Mouse (Mus musculus) heart, embryonic 14.5 days (tissue): ENCODE data around the gene Scin. TPM values are rescaled to one million over a fixed set of nuclear protein-coding genes. Genes with fewer than 3 reads are reported as not detected.

ENCODE experiments used
- ATAC-seq: fragments of 200-750 bp; cut with Nextera tagmentation; 2 replicates; pipeline ENCODE4 v1.8.0; 2017; ENCODE audit warnings: low read depth, moderate TSS enrichment; ENCODE audit not compliant: insufficient number of reproducible peaks, insufficient read depth, low FRiP score
- H3K27ac ChIP-seq, 2 experiments: fragments of 200-500 bp in 1 of 2; fragments of 300-500 bp in 1 of 2; sonication (generic) in 1 of 2; replicated peaks in 1 of 2; 2 replicates each; pipeline ENCODE4 v1.5.1; 2012 to 2014; ENCODE audit warnings: low read depth in 2 of 2, low read length in 2 of 2, control low read depth in 1 of 2, mild to moderate bottlenecking in 1 of 2, mixed read lengths in 1 of 2; ENCODE audit not compliant: control insufficient read depth in 1 of 2, insufficient read depth in 1 of 2
- H3K27me3 ChIP-seq: fragments of 300-500 bp; sonication (generic); 2 replicates; pipeline ENCODE4 v1.6.1; 2014; ENCODE audit warnings: mild to moderate bottlenecking, low read length, control low read depth; ENCODE audit not compliant: control insufficient read depth, insufficient read depth
- H3K36me3 ChIP-seq: fragments of 300-500 bp; sonication (generic); 2 replicates; pipeline ENCODE4 v1.6.1; 2014; ENCODE audit warnings: mild to moderate bottlenecking, control low read depth, low read length, mixed read lengths; ENCODE audit not compliant: control insufficient read depth, insufficient read depth
- H3K4me1 ChIP-seq, 2 experiments: fragments of 200-500 bp in 1 of 2; fragments of 300-500 bp in 1 of 2; sonication (generic) in 1 of 2; 2 replicates each; pipeline ENCODE4 v1.6.1; 2012 to 2014; ENCODE audit warnings: low read length in 2 of 2, control low read depth in 1 of 2, mixed read lengths in 1 of 2; ENCODE audit not compliant: control insufficient read depth in 2 of 2, insufficient read depth in 2 of 2
- H3K4me2 ChIP-seq: fragments of 300-500 bp; sonication (generic); 2 replicates; pipeline ENCODE4 v1.6.1; 2014; ENCODE audit warnings: mild to moderate bottlenecking, low read length
- H3K4me3 ChIP-seq, 2 experiments: fragments of 200-500 bp in 1 of 2; fragments of 300-500 bp in 1 of 2; sonication (generic) in 1 of 2; 2 replicates each; pipeline ENCODE4 v1.5.1; 2012 to 2014; ENCODE audit warnings: low read length in 2 of 2, mild to moderate bottlenecking in 2 of 2, control low read depth in 1 of 2, low read depth in 1 of 2, moderate library complexity in 1 of 2; ENCODE audit not compliant: control insufficient read depth in 1 of 2, insufficient read depth in 1 of 2
- H3K9ac ChIP-seq: fragments of 300-500 bp; sonication (generic); 2 replicates; pipeline ENCODE4 v1.6.1; 2014; ENCODE audit warnings: mild to moderate bottlenecking, low read length
- H3K9me3 ChIP-seq: fragments of 300-500 bp; sonication (generic); 2 replicates; pipeline ENCODE4 v1.6.1; 2016; ENCODE audit warnings: low read length, control low read depth; ENCODE audit not compliant: control insufficient read depth
- WGBS: fragments of 180-500 bp; shearing (Covaris S2); extraction: QIAGEN DNeasy Blood & Tissue Kit; methylation state at CpG from one replicate; pipeline ENCODE4 v1.1.7; 2014; 5-methylcytosine and 5-hydroxymethylcytosine counted together
- polyA plus RNA-seq: library from polyadenylated mRNA; unstranded; fragments of >200 nt; fragmentation: Nextera tagmentation; extraction: Ambion mirVana; gene quantifications from 2 replicates; pipeline ENCODE4 v1.2.1, GENCODE M21; 2014

Gene Scin
- polyA plus RNA-seq, 1 experiment from 2014 or later, result 4.4 TPM

- 65% methylated on average over 3 of the region's 3 CpGs for WGBS
- H3K36me3 ChIP-seq, result no peaks in the 10 kb centered on the region
- H3K4me3 ChIP-seq, result no peak overlapping the region
- no peaks in the 10 kb centered on the region for H3K27me3 ChIP-seq
- H3K27ac ChIP-seq, result no peak overlapping the region
- H3K4me2 ChIP-seq, result no peak overlapping the region
- no peaks in the 10 kb centered on the region for H3K4me1 ChIP-seq
- no peak for ATAC-seq
- no peaks in the 10 kb centered on the region for H3K9me3 ChIP-seq
- no peak overlapping the region for H3K9ac ChIP-seq
Observed at GRCm38 (mm10) chr12:40090017-40090416, 44.0 kb downstream of the Scin start.

- ATAC-seq, result no peak
- WGBS, result 54% methylated on average over 5 of the region's 5 CpGs
- no peak overlapping the region for H3K4me3 ChIP-seq
Observed at GRCm38 (mm10) chr12:40085731-40086322, 48.2 kb downstream of the Scin start.

GRCm38 (mm10) chr12:40082453-40083238 lies 51.4 kb downstream of the Scin start:
- no peak overlapping the region for H3K4me3 ChIP-seq
- 42% methylated on average over 5 of the region's 6 CpGs for WGBS
- H3K27ac ChIP-seq, result no peak overlapping the region
- H3K27me3 ChIP-seq, result no peaks in the 10 kb centered on the region
- no peak for ATAC-seq
- H3K9ac ChIP-seq, result no peak overlapping the region
- H3K9me3 ChIP-seq, result no peaks in the 10 kb centered on the region
- H3K36me3 ChIP-seq, result no peaks in the 10 kb centered on the region
- no peaks in the 10 kb centered on the region for H3K4me1 ChIP-seq
- no peak overlapping the region for H3K4me2 ChIP-seq

More at GRCm38 (mm10) chr12:40085731-40086322, 48.2 kb downstream of the Scin start:
- no peaks in the 10 kb centered on the region for H3K27me3 ChIP-seq
- no peaks in the 10 kb centered on the region for H3K9me3 ChIP-seq
- no peak overlapping the region for H3K4me2 ChIP-seq
- no peak overlapping the region for H3K27ac ChIP-seq
- no peaks in the 10 kb centered on the region for H3K36me3 ChIP-seq
- H3K4me1 ChIP-seq, result no peaks in the 10 kb centered on the region
- no peak overlapping the region for H3K9ac ChIP-seq

DNA sequence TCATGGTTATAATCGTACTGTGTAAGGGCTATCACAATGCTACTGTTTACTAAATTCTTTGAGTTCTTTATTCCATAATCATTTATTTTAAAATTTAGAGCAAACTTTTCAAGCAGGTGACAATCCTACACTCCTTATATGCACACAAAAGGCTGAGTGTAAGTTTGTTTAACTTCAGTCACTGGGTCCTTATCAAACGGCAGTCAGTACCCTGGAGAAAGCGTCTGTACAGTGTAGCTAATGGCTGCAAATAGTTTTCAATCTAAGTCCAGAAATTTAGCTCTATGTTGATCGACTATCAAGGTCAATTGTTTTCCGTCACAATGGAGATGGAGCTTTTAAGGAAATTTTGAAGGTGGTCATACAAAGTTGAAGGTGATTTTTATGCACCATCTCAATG lies 52.0 kb downstream of the Scin start:
- H3K36me3 ChIP-seq, result no peaks in the 10 kb centered on the region
- no peaks in the 10 kb centered on the region for H3K4me1 ChIP-seq
- H3K9me3 ChIP-seq, result no peaks in the 10 kb centered on the region
- no peak overlapping the region for H3K9ac ChIP-seq
- H3K4me3 ChIP-seq, result no peak overlapping the region
- H3K27ac ChIP-seq, result no peak overlapping the region
- H3K27me3 ChIP-seq, result no peaks in the 10 kb centered on the region
- no peak for ATAC-seq
- WGBS, result 55% methylated on average over 5 of the region's 5 CpGs
- H3K4me2 ChIP-seq, result no peak overlapping the region

GRCm38 (mm10) chr12:40073660-40074059 lies 60.4 kb downstream of the Scin start:
- ATAC-seq, result no peak

GRCm38 (mm10) chr12:40047024-40047423 lies 87.0 kb downstream of the Scin start:
- H3K4me1 ChIP-seq, result no peaks in the 10 kb centered on the region
- H3K4me3 ChIP-seq, result no peak overlapping the region
- ATAC-seq, result no peak
- no peak overlapping the region for H3K4me2 ChIP-seq
- H3K9ac ChIP-seq, result no peak overlapping the region
- H3K27ac ChIP-seq, result no peak overlapping the region
- WGBS, result 51% methylated on average over 1 of the region's 1 CpGs
- H3K9me3 ChIP-seq, result no peaks in the 10 kb centered on the region
- H3K27me3 ChIP-seq, result no peaks in the 10 kb centered on the region
- H3K36me3 ChIP-seq, result no peaks in the 10 kb centered on the region

More at GRCm38 (mm10) chr12:40073660-40074059, 60.4 kb downstream of the Scin start:
- H3K27me3 ChIP-seq, result no peaks in the 10 kb centered on the region
- H3K9ac ChIP-seq, result no peak overlapping the region
- WGBS, result 58% methylated on average over 5 of the region's 5 CpGs
- H3K4me1 ChIP-seq, result no peaks in the 10 kb centered on the region
- H3K27ac ChIP-seq, result no peak overlapping the region
- H3K4me3 ChIP-seq, result no peak overlapping the region
- no peaks in the 10 kb centered on the region for H3K36me3 ChIP-seq
- no peak overlapping the region for H3K4me2 ChIP-seq
- H3K9me3 ChIP-seq, result no peaks in the 10 kb centered on the region

GRCm38 (mm10) chr12:40043816-40044585 lies 90.0 kb downstream of the Scin start:
- H3K4me1 ChIP-seq, result no peaks in the 10 kb centered on the region
- no peak overlapping the region for H3K27ac ChIP-seq
- no peaks in the 10 kb centered on the region for H3K9me3 ChIP-seq
- WGBS, result 85% methylated on average over 8 of the region's 8 CpGs
- H3K36me3 ChIP-seq, result no peaks in the 10 kb centered on the region
- H3K9ac ChIP-seq, result no peak overlapping the region
- ATAC-seq, result no peak
- no peak overlapping the region for H3K4me3 ChIP-seq
- H3K4me2 ChIP-seq, result no peak overlapping the region
- H3K27me3 ChIP-seq, result no peaks in the 10 kb centered on the region
